Mouse (Mus musculus) megakaryocyte, embryonic 14.5 days (primary cell): Measurements from ENCODE around the gene Olfr469. TPM values are rescaled to one million over a fixed set of nuclear protein-coding genes. Genes with fewer than 3 reads are reported as not detected.

Experiments
- H3K27me3 ChIP-seq: replicated peaks from 2 replicates; pipeline ENCODE3; 2012; ENCODE audit warnings: inconsistent platforms
- H3K36me3 ChIP-seq: replicated peaks from 2 replicates; pipeline ENCODE3; 2012; ENCODE audit warnings: low read length, inconsistent platforms, mixed read lengths
- H3K4me1 ChIP-seq: 2 replicates; pipeline ENCODE4 v1.6.1; 2012; ENCODE audit warnings: inconsistent platforms
- H3K4me3 ChIP-seq: replicated peaks from 2 replicates; pipeline ENCODE3; 2012; ENCODE audit warnings: moderate library complexity, mild to moderate bottlenecking, inconsistent platforms
- H3K9me3 ChIP-seq: 2 replicates; pipeline ENCODE4 v1.6.1; 2012; ENCODE audit warnings: inconsistent platforms
- FLI1 ChIP-seq: IDR thresholded peaks from 2 replicates; pipeline ENCODE4 v1.6.1; 2012; ENCODE audit warnings: low read length, inconsistent platforms, mixed read lengths
- GATA1 ChIP-seq: IDR thresholded peaks from 3 replicates; pipeline ENCODE4 v1.6.1; 2012; ENCODE audit warnings: mixed read lengths, low read length, inconsistent platforms, borderline replicate concordance
- polyA plus RNA-seq: library from polyadenylated mRNA; stranded (reverse); fragments of >175 nt; gene quantifications from 2 replicates; pipeline ENCODE4 v1.2.3, GENCODE M21; 2012; ENCODE audit warnings: low replicate concordance; ENCODE audit not compliant: insufficient read depth

Gene Olfr469
- polyA plus RNA-seq, 1 experiment, result not detected

GRCm38 (mm10) chr7:107778216-107778615 lies 47.1 kb downstream of the Olfr469 start:
- TF ChIP-seq FLI1 (no peak), GATA1 (no peak)
- Histone ChIP-seq H3K27me3 (no peaks in the 10 kb centered on the region), H3K9me3 (no peaks in the 10 kb centered on the region), H3K4me3 (no peak overlapping the region), H3K36me3 (no peaks in the 10 kb centered on the region), H3K4me1 (no peaks in the 10 kb centered on the region)

GRCm38 (mm10) chr7:107770812-107771211 lies 54.5 kb downstream of the Olfr469 start:
- Histone ChIP-seq H3K36me3 (no peaks in the 10 kb centered on the region), H3K4me1 (no peaks in the 10 kb centered on the region), H3K27me3 (no peaks in the 10 kb centered on the region), H3K9me3 (no peaks in the 10 kb centered on the region), H3K4me3 (no peak overlapping the region)
- no peak for TF ChIP-seq FLI1
- no peak for TF ChIP-seq GATA1

Other genes starting within 250 kb of the Olfr469 start
- gene Ppfibp2, start 230.3 kb downstream of the Olfr469 start, polyA plus RNA-seq, result 0.66 and 1.6 TPM in 2 replicates
- not detected in 2 replicates for gene 5330417H12Rik, start 200.4 kb downstream of the Olfr469 start, polyA plus RNA-seq
- not detected in 2 replicates for gene Cyb5r2, start 67.5 kb downstream of the Olfr469 start, polyA plus RNA-seq
- not detected in 2 replicates for gene Ovch2, start 24.3 kb downstream of the Olfr469 start, polyA plus RNA-seq
- not detected in 2 replicates for gene Olfr467, start 13.3 kb downstream of the Olfr469 start, polyA plus RNA-seq
- not detected in 2 replicates for gene Olfr470, start 21.9 kb upstream of the Olfr469 start, polyA plus RNA-seq
- gene Olfr472, start 72.4 kb upstream of the Olfr469 start, polyA plus RNA-seq, result not detected in 2 replicates
- gene Olfr473, start 104.9 kb upstream of the Olfr469 start, polyA plus RNA-seq, result 2.0 TPM in 1 of 2 replicates, not detected in the other
- gene Olfr474, start 129.1 kb upstream of the Olfr469 start, polyA plus RNA-seq, result not detected in 2 replicates
- not detected in 2 replicates for gene Olfr476, start 139.3 kb upstream of the Olfr469 start, polyA plus RNA-seq
- not detected in 2 replicates for gene Olfr477, start 161.2 kb upstream of the Olfr469 start, polyA plus RNA-seq
- gene Olfr478, start 208.4 kb upstream of the Olfr469 start, polyA plus RNA-seq, result not detected in 2 replicates
- gene Olfr479, start 225.2 kb upstream of the Olfr469 start, polyA plus RNA-seq, result not detected in 2 replicates
- gene Olfr480, start 241.8 kb upstream of the Olfr469 start, polyA plus RNA-seq, result not detected in 2 replicates